Mouse (Mus musculus) T-cell, adult 2 months (primary cell): ENCODE data around the gene Hmgb1.

Experiments
- DNase-seq: peaks from one replicate; pipeline ENCODE4 v3.0.0; 2022; ENCODE audit warnings: low spot score

Gene Hmgb1

GRCm38 (mm10) chr5:149053352-149054168 lies 130.7 kb downstream of the Hmgb1 start:
- DNase-seq, result no peak

DNA sequence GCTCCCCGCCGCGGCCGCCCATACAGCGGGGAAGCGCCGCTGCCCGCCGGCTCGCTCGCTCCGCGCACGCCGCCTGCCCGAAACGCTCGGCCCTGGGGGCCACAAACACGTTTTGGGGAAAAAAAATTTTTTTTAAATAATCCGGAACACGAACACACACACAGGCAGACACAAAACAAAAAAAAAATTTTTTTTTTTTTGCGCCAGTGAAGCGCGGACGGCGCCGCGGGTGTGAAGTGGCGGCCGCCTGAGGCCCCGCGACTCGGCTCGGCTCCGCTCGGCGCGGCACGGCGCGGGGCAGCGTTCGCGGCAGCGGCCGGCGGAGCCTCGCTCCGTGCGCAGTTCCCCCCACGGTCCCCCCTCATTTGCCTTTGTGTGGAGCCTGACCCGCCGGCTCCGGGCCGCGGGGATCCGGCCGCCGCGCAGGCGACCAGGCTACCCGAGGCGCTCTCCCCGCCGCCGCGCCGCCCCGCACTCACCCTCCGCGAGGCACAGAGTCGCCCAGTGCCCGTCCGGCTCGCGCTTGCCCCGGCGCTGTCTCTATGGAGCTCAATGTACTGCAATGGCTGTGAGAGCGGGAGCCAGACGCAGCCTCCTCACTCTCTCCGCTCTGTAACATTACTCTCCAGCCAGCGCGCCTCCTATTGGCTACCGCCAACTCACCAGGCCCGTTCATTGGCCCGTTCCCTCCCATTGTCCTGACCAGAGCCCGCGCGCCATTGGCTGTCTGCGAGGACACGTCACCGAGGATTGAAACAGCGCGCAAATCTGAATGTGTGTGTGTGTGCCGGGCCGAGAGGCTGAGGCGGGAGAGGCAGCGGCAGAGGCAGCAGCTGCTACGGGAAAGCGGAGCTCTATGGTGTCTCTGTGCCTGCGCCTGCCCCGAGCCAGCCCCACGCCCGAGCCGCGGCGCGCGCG lies 131.6 kb downstream of the Hmgb1 start:
- DNase-seq, result peak; percentile 98

DNA sequence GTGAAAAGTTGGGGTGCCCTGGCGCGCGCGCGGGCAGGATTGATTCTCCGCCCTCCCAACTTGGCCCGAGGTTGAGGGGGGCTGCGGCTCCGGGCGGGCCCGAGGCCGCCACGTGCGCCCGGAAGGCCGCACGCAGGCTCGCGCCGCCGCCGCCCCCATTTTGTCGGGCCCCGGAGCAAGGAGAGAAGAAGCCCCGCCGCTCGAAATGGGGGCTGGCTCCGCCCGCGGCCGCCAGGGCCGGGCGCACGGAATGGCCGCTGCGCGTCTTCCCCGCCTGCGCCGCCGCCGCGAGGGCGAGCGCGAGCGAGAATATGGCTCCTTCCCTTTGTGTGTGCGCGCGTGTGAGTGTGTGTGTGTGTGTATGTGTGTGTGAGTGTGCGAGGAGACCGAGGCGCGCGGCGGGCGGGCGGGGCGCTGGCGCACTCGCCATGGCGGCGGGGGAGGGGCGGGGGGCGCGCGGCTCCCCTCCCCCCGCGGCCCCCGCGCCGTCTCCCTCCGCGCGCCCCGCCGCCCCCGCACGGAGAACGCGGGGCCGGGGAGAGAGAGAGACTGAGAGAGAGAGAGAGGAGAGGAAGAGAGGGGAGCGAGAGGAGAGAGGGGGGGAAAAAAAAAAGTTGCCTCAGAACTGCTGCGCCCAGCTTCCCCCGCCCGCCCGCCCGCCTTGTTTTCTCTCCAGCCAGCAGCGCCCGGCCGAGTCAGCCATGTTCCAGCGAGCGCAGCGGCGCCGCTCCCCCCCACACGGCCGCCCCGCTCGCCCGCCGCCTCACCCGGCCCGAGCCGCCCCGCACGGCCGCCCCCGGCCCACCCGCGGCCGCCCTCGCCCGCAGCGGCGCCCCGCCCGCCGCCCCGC lies 132.5 kb downstream of the Hmgb1 start:
- DNase-seq, result peak; percentile 80

- no peak for DNase-seq
Observed at GRCm38 (mm10) chr5:149051194-149051570, 133.1 kb downstream of the Hmgb1 start.

DNA sequence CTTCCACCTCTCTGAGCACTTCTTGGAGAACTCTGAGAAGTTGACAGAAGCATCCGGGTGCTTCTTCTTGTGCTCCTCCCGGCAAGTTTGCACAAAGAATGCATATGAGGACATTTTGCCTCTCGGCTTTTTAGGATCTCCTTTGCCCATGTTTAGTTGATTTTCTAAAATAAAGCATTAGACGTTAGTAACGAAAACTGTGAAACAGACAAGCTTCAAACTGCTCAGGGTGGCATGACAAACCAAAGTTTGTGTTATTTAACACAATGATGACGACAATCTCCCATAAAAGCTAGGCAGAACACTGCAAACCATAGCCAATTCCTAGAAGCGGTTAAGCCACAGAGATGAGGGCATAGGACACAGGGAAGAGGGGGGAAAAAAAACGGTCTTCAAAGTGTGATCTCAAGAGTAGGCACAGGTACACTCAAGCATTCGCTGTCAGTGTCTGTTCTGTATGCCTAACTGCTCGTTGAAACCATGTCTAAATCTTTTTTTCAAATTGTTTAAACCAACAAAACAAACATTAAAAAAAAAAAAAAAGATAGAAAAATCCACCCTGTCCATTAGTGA lies 133.6 kb downstream of the Hmgb1 start:
- DNase-seq, result no peak

GRCm38 (mm10) chr5:149049435-149049834 lies 134.9 kb downstream of the Hmgb1 start:
- DNase-seq, result no peak

DNA sequence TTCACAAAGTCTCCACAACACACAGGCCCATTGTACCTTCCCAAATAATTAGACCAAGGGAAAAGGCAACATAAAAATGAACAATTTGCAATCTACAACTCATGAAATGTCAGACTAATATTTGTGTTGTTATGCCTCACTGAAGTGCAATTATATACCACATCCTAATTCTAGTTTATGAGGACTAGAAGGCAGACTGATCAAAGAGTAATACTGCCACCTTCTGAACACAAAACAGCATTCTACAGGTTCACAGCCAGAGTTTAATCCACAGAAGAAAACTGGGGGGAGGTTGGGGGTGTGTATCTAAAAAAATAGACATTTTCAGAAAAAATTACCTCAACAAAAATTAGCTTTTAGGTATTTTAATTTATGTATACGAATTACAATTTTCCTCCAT lies 135.3 kb downstream of the Hmgb1 start:
- no peak for DNase-seq

GRCm38 (mm10) chr5:149046650-149047049 lies 137.6 kb downstream of the Hmgb1 start:
- DNase-seq, result no peak

GRCm38 (mm10) chr5:149045470-149046085 lies 138.7 kb downstream of the Hmgb1 start:
- no peak for DNase-seq

DNA sequence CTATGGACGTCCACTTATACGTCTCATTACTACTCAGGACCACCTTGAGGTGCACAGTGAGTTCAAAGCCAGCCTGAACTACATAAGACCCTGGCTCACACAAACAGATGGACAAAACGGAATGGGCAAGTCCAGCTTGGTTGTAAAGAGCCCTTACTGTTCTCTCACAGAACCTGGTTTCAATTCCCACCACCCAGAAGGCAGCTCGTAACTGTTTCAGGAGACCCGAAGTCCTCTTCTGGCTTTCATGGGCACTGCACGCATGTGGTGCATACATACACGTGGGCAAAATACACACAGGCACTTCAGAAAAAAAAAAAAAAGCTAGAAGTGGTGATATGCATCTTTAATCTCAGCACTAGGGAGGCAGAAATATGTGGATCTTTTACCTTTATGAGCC lies 139.2 kb downstream of the Hmgb1 start:
- DNase-seq, result no peak

DNA sequence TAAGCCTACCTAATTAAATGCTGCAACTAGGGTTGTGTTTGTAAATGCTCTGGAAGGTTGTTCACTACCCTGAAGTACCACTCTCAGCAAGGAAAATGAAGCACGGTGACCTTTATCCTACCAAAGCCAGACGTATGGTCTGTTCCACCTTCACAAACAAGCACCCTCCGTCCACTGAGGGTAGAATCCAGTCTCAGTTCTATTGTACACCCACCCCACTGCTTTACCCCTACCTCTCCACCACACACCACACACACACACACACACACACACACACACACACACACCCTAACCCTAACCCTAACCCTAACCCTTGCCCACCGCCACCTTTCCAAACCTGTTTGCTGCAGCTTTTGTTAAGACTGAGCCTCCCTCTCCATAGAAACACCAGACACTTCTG lies 140.2 kb downstream of the Hmgb1 start:
- DNase-seq, result no peak

- DNase-seq, result no peak
Observed at GRCm38 (mm10) chr5:149043240-149043639, 141.0 kb downstream of the Hmgb1 start.

GRCm38 (mm10) chr5:149039825-149040224 lies 144.5 kb downstream of the Hmgb1 start:
- peak; percentile 46 for DNase-seq

- DNase-seq, result no peak
Observed at GRCm38 (mm10) chr5:149037729-149038128, 146.6 kb downstream of the Hmgb1 start.

GRCm38 (mm10) chr5:149036920-149037319 lies 147.4 kb downstream of the Hmgb1 start:
- no peak for DNase-seq

GRCm38 (mm10) chr5:149032438-149032837 lies 151.9 kb downstream of the Hmgb1 start:
- DNase-seq, result no peak

DNA sequence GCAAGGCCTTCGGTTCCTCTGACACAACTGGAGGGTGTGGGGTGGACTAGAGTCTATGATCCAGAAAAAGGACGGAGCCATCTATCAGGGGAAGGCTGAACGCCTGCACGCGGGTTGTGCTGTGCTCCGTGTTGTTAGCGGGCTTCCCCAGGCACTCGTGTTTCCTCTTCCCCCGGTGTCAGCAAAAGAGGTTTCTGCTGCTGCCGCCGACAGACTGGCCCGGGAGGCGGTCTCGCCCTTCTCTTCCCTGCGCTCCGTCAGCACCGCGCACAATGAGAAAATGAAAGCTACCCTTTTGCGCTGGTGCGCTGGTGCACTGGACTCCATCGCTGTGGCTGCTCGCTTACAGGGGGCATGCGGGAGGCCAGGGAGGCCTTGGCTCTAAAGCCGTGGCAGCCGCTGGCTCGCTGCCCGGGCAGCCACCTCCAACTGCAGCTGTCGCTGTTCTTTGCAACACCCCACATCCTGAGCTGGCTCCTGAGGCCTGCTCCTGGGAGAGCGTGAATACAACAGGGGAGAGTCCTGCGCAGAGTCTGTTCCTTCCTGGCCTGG lies 153.0 kb downstream of the Hmgb1 start:
- DNase-seq, result peak; percentile 73

DNA sequence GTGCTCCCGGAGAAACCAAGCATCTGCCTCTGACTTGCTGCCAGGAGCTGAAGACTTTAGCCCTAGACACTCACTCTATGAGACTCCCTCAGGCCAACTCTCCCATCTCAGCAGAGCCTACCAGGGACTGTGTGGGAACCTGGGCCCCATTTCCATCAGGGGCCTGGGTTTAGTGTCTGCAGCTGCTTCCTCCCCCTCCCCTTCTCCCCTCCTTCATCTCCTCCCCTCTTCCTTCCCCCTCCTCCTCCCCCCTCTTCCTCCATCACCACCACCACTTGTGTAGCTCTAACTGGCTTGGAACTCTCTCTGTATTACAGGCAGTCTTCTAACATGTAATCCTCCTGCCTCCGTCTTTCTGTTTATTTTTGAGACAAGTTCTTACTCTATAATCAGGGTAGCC lies 154.2 kb downstream of the Hmgb1 start:
- DNase-seq, result no peak

- DNase-seq, result no peak
Observed at GRCm38 (mm10) chr5:149028394-149028793, 155.9 kb downstream of the Hmgb1 start.

GRCm38 (mm10) chr5:149027389-149027788 lies 156.9 kb downstream of the Hmgb1 start:
- no peak for DNase-seq

DNA sequence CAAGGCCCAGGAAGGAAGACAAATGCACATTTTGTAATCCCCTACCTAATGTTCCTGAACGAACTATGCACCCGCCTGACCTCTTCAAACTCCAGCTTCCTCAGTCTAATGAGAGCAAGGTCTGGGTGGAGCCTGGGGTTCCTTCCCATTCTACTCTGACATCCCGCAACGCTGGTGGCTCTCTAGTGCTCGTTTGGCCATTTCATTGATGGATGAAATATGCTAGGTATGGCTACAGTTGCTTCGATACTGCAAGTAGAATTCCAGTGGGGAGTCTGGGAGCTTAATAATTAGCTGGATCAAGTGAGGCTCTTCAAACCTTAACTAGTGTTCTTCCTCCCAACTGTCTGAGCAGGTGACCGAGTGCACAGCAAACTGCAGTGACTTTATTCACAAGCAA lies 163.2 kb downstream of the Hmgb1 start:
- no peak for DNase-seq
